Mouse (Mus musculus) CD4-positive, CD25-positive, alpha-beta regulatory T cell, adult 4 months (primary cell): ENCODE measurements at regions not wholly inside any gene's neighbourhood (a gene's known extent, or its start where the extent isn't known, plus 50 kb on each side); places are given as distances from the start of the nearest gene placed in this dataset.
"Not testable (repeated sequence)": the region's sequence is repeated elsewhere in the genome, so short reads cannot be mapped to it uniquely, and the experiment has no call there.

Experiments used
- ATAC-seq: one replicate; pipeline ENCODE4 v1.8.0; 2017

GRCm38 (mm10) chr16:57924130-57924495 lies 169.6 kb upstream of the Col8a1 start:
- no peak for ATAC-seq

DNA sequence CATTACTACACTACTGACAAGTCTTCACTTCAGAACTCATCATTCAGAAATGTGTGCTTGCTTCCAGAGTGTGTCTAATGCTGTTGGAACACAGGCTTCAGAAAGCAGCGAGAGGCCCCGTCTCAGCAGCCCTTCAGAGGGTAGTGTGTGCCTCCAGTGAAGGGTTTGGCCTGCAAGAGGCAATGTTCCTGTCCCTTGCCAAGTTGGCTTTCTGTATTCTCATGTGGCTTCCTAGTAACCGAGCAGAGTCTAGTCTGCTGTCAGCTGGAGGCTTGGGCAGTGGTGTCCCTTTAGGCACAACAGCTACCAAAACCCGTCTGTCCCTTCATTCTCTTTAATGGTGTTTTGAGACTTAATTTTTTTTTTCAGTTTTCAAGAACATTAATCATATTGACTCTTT lies 173.3 kb upstream of the Col8a1 start:
- no peak for ATAC-seq

DNA sequence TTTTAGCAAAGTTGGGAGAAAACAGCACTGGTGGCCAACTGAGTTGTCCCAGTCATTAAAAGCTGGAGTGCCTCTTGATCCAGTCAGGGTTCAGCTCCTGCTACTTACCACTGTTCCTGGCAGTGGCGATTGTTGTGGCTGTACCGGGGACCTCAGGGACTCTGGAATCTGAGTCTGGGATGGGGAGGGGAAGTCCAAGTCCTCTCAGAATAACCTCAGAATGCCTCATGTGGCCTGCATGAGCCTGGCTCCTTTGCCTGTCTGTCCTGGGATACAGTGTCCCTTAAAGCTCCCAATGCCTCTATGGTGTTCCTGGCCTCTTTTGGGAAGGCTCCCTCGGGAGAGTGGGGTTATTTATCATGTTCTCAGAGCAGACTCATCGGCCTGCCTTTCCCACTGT lies 173.8 kb upstream of the Col8a1 start:
- ATAC-seq: no peak

DNA sequence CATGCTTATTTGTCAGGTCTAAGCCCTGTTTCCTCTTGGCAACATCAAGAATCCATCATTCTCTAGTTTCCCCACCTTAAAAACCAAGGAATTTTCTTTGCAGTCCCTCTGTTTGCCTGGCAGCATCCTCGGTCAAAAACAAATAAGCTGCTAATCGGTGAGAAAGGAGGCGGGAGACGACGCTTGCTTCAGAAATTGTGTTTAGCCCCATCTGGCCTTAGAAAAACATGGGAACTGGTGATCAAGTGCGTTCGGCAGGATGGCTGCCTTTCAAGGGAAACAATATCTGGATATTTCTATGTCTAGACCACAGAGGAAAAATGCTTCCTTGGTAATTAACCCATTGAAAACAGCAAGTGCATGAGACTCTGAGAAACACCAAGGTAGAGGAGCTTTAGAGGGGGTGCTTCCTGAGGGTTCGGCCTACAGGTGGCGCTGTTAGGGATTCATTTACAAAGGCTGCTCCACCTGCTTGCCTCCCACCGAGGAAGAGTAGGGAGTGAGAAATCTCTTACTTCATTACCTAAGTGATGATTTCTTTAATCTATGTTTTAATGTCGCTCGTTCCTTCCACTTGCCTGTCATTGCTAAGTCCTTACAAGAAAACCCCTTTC lies 174.7 kb upstream of the Col8a1 start:
- ATAC-seq: no peak

GRCm38 (mm10) chr16:57945404-57945803 lies 190.9 kb upstream of the Col8a1 start:
- ATAC-seq: no peak

- no peak for ATAC-seq
These were observed 192.8 kb upstream of the Col8a1 start for GRCm38 (mm10) chr16:57947309-57947708.

GRCm38 (mm10) chr16:57949680-57950079 lies 195.1 kb upstream of the Col8a1 start:
- ATAC-seq: no peak

- no peak for ATAC-seq
These were observed 216.4 kb upstream of the Col8a1 start for GRCm38 (mm10) chr16:57970956-57971355.

DNA sequence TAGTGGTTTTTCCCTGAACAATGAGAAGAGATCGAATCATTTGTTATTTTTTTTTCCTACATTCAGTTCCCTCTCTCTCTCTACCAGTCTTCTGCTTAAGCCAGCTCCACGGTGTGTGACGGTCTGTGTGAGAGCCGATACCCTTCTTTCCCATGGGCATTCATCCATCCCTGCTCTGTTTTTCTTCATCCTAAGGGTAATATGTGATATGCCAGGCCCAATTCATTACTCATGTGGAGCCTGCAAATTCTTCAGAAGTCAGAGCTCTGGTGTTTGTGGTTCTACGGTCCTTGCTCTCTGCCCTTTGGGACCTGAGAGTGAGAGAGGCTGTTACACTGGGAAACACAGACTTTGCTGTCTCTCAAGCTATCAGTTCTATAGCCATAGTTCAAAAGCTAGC lies 229.6 kb upstream of the Col8a1 start:
- ATAC-seq: no peak

- ATAC-seq: no peak
These were observed 251.2 kb upstream of the Col8a1 start for GRCm38 (mm10) chr16:58005740-58006139.

DNA sequence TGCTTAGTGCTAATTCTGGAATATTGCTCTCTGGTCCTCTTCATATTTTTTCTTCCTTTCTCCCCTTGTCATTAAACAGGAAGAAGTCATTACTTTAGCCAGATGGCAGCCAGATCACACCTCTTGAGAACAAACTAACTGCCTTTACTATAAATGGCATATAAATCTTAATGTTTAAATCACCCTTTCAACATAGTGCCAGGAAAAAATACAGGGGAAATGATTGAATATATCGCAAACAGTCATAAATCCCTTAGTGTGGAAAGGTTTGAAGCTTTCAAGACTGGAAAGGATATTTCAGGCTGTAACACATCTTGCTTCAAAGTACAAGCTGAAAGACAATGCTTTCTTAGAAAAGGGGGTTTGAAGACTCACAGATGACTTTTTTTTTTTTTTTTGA lies 259.0 kb upstream of the Col8a1 start:
- no peak for ATAC-seq

GRCm38 (mm10) chr16:58027525-58027924 lies 273.0 kb upstream of the Col8a1 start:
- ATAC-seq: no peak

DNA sequence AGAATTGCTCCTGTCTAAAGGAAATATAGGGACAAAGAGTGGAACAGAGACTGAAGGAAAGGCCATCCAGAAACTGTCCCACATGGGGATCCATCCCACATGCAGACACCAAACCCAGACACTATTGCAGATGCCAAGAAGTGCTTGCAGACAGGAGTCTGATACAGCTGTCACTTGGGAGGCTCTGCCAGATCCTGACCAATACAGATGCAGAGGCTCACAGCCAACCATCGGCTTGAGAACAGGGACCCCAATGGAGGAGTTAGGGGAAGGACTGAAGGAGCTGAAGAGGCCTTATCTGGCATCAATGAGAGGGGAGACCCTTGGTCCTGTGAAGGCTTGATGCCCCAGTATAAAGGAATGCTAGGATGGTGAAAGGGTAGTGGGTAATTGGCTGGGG lies 274.0 kb upstream of the Col8a1 start:
- ATAC-seq: not testable (repeated sequence)

GRCm38 (mm10) chr16:58029674-58030073 lies 275.1 kb upstream of the Col8a1 start:
- ATAC-seq: no peak

DNA sequence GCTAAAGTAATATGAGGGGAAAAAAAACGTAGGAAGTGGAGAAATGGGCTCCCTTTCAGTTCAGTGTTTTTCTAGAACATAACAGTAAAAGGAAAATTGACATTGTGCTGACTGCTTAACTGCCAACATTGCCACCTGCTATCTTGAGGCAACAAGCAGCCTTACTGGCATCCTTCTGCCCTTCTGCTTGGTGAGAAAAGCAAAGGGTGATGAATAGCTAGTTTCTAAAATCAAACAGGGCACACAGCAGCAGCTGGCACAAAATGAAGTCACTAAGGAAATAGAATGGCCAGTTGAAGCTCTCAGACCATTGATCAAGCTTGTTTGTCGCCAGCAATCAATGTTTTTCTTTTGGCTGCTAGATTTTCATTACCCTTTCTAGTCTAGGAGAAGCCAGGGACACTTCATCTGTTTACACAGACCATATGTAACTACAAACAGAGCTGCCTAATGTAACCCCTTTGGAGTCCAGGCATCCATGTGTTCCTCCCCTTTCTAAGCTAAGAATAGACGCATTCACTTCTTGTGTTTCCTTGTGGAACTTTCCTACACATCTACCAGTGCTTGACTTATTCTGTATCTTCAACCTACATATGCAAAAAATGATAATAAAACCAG lies 314.2 kb upstream of the Col8a1 start:
- ATAC-seq: no peak

DNA sequence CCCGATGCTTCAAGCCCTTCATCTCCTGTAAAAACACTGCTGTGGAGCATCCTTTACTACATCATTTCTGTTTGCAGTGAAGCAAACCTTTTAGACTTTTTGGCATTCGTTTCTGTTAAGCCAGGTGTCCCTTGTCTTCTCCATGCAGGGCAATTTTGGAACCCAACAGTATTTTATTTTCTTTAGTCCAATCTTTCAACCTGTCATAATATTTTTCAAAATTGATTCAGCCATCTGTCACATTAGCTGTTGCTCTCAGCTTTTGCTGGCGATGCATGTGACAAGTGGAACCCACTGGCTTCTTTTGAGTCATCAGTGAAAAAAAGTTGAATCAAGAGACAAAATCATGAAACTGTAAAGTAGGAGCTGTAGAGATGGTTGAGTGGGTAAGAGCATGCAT lies 317.9 kb upstream of the Col8a1 start:
- ATAC-seq: no peak

DNA sequence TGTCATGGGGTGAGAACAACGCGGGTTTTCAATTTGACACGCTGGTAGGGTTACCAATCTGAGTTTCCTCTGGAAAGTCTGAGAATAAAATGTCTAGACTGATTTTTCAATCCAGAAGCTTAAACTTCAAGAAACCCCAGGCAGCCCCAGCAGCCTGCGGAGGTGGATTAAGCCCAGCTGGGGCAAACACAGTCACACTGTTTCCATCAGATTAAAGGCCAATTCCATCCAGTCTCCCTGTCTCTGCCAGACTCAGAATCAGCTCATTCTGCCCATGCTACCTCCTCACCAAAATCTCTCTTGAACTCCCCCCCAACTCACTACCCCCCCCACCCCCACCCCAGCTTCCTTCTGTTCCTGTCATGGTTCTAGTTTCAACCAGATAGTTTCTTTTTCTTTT lies 307.9 kb upstream of the Dcbld2 start:
- no peak for ATAC-seq

DNA sequence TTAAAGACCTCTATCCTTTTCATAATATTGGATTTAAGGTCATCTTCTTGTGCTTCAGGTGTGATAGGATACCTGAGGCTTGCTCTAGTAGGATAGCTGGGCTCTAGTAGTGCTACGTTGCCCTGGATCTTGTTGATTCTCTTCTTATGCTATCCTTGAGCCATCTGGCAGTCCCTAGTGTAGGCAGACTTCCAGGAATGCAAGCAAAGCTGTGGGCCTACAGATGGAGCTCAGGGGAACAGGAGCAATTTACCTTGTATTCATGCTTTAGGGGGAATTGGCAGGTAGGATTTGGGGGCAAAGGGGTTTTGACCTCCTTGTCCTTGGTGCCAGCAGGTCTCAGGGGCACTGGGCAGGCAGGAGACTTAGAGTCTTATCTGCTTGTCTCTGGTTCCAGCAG lies 297.8 kb upstream of the Dcbld2 start:
- ATAC-seq: no peak

DNA sequence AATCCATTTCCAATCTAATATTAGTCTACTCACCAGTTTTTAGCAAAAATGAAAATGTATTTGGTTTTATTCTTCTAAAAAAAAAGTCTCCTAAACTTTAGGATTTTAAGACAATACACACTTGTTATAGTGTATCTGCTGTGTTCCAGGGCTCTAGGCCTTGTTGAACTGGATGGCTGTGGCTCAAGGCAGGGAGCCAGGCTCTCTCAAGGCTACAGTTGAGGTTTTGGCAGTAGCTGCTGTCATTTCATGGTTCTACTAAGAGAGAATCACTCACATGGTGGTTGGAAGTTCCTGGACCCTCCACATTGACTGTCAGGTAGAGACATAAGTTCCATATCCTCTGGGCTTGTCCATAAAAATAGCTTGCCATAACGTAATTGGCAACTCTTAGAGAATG lies 282.2 kb upstream of the Dcbld2 start:
- ATAC-seq: no peak

GRCm38 (mm10) chr16:58136144-58136905 lies 271.9 kb upstream of the Dcbld2 start:
- ATAC-seq: no peak

DNA sequence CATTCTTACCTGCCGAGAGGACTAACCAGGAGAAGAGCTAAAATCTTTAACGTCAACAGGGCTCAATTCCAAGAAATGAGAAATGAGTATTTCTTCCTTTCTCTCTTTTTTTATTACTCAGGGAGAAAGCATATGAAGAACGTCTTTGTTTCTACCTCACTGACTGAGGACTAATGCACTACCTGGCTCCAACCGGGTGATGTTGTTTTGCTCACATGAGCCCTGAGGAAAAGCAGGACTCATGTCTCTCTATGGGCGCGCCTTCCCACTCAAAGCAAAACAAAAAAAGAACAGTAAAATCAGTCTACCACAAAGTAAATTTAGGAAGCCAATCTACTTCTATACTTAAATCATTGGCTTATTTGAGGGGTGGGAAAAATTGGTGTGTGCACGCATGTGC lies 271.3 kb upstream of the Dcbld2 start:
- no peak for ATAC-seq

DNA sequence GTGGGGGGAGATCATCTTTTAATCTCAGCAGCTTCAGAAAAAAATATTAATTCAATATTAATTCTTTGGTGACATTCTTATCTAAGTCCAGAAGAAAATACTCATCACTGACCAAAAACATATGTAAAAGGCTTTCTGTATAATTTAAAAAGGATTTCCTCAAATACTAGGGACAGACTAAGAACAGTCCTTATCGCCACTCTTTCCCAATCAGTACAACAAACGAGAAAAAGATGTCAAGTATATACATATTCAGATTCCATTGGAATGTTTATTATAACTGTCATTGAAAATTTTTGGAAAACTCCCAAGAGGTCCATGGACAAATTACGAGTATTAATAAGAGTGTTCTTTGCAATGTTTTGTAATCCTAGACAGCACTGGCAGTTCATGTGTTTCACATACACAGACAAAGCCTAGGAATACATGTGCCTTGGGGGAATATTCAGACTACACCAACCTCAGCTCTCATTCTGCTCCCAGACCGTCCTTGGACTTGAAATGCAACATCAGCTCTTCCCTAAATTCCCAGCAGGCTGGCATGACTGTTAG lies 270.4 kb upstream of the Dcbld2 start:
- no peak for ATAC-seq

GRCm38 (mm10) chr16:58146479-58146878 lies 261.8 kb upstream of the Dcbld2 start:
- no peak for ATAC-seq

- no peak for ATAC-seq
These were observed 252.7 kb upstream of the Dcbld2 start for GRCm38 (mm10) chr16:58155538-58155937.
